Mouse (Mus musculus) hindbrain, embryonic 13.5 days (tissue): ENCODE measurements around the gene Stip1. TPM values are rescaled to one million over a fixed set of nuclear protein-coding genes. Genes with fewer than 3 reads are reported as not detected.

Experiments used
- ATAC-seq: fragments of 200-750 bp; cut with Nextera tagmentation; 2 replicates; pipeline ENCODE4 v1.8.0; 2017; ENCODE audit warnings: moderate TSS enrichment; ENCODE audit not compliant: low FRiP score
- H3K27ac ChIP-seq: fragments of 300-500 bp; sonication (generic); 2 replicates; pipeline ENCODE4 v1.5.1; 2015; ENCODE audit warnings: inconsistent platforms, mild to moderate bottlenecking, moderate library complexity
- H3K27me3 ChIP-seq: fragments of 300-500 bp; sonication (generic); 2 replicates; pipeline ENCODE4 v1.6.1; 2015; ENCODE audit warnings: mild to moderate bottlenecking, inconsistent platforms
- H3K36me3 ChIP-seq: fragments of 300-500 bp; sonication (generic); 2 replicates; pipeline ENCODE4 v1.6.1; 2015; ENCODE audit warnings: mild to moderate bottlenecking, inconsistent platforms
- H3K4me1 ChIP-seq: fragments of 300-500 bp; sonication (generic); replicated peaks from 2 replicates; pipeline ENCODE4 v1.6.1; 2015; ENCODE audit warnings: inconsistent platforms
- H3K4me2 ChIP-seq: fragments of 300-500 bp; sonication (generic); 2 replicates; pipeline ENCODE4 v1.6.1; 2015; ENCODE audit warnings: inconsistent platforms, mild to moderate bottlenecking, moderate library complexity
- H3K4me3 ChIP-seq: fragments of 300-500 bp; sonication (generic); 2 replicates; pipeline ENCODE4 v1.5.1; 2015; ENCODE audit warnings: mild to moderate bottlenecking, inconsistent platforms
- H3K9ac ChIP-seq: fragments of 300-500 bp; sonication (generic); 2 replicates; pipeline ENCODE4 v1.6.1; 2015; ENCODE audit warnings: mild to moderate bottlenecking, inconsistent platforms
- H3K9me3 ChIP-seq: fragments of 300-500 bp; sonication (generic); 2 replicates; pipeline ENCODE4 v1.6.1; 2016; ENCODE audit warnings: inconsistent platforms
- whole genome bisulfite sequencing: fragments of 180-500 bp; shearing (Covaris S2); methylation state at CpG from one replicate; pipeline ENCODE4 v1.1.7; 2015; 5-methylcytosine and 5-hydroxymethylcytosine counted together
- polyA plus RNA-seq: library from polyadenylated mRNA; unstranded; fragments of >200 nt; fragmentation: Nextera tagmentation; extraction: Ambion mirVana; gene quantifications from 2 replicates; pipeline ENCODE4 v1.2.1, GENCODE M21; 2015

The Stip1 gene
- polyA plus RNA-seq, 1 experiment from 2014 or later = 233 TPM

DNA sequence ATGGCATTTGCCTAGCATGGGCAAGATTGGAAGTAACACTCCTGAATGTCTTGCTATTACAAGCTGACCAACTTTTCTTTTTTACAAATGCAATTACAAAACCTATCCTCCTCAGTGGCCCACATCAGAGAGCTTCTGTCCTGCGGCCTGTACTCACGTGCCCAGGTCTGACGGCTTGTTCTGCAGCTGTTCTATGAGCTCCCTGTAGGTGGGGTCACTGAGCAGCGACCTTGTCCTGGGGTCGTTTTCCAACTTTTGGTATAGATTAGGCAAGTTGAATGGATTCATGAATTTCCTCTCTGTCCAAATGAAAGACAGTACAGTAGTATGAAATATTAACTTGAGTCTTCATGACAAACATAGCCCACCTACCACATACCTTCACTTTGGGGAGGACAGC lies 5.8 kb downstream of the Stip1 start:
- Histone ChIP-seq H3K9me3 (no peaks in the 10 kb centered on the region), H3K27me3 (no peaks in the 10 kb centered on the region), H3K4me1 (peaks cover 29% of the 10 kb centered on the region), H3K36me3 (peaks cover 70% of the 10 kb centered on the region), H3K27ac (no peak overlapping the region), H3K4me3 (no peak overlapping the region), H3K9ac (no peak overlapping the region), H3K4me2 (no peak overlapping the region)
- no peak for ATAC-seq
- WGBS = 93% methylated on average over 5 of the region's 5 CpGs

DNA sequence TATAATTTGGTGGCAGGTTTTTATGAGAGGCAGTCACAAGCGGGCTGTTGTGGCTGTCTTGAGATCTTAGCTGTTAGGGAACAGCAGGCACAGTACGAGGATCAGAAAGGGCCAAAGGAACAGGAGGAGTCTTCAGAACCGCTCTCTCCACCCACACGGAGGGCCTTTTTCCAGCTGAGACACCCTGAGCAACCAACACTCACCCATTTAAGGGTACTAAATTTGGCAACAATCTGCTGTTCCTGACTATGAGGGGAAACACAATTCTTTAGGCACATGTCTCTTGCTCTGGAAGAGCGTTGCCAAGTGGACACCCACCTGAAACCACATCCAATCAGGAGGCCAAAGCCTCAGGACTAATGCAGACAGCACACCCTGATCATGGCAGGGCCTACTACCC lies 10.2 kb downstream of the Stip1 start:
- Histone ChIP-seq H3K27ac (no peak overlapping the region), H3K9me3 (no peaks in the 10 kb centered on the region), H3K36me3 (peaks cover 98% of the 10 kb centered on the region), H3K27me3 (no peaks in the 10 kb centered on the region), H3K4me1 (no peaks in the 10 kb centered on the region), H3K9ac (no peak overlapping the region), H3K4me2 (no peak overlapping the region), H3K4me3 (no peak overlapping the region)
- ATAC-seq = no peak
- 98% methylated on average over 5 of the region's 5 CpGs for WGBS

DNA sequence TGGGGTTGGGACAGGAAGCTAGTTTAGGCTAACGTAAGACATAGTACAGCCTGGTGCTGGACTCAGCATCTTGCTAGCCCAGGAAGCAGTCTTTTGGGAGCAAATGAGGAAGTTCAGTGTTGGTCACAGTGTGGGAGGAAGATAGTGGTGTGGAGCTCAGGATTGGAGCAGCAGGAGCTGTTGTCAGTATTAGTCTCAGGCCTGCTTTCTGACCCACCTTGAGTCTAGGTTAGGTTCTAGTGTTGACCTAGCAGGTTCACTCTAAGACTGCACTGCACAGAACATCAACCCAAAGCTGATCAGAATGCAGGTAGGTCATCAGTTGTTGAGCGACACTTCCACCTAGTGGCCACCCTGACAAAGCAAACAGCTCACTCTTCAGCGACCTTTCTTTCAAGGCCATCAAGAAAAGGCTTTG lies 19.5 kb downstream of the Stip1 start:
- Histone ChIP-seq H3K36me3 (peaks cover 86% of the 10 kb centered on the region), H3K9ac (no peak overlapping the region), H3K27ac (no peak overlapping the region; the same call in 1 of the 2 replicates), H3K9me3 (no peaks in the 10 kb centered on the region), H3K4me2 (no peak overlapping the region), H3K4me1 (no peaks in the 10 kb centered on the region), H3K27me3 (no peaks in the 10 kb centered on the region), H3K4me3 (no peak overlapping the region)
- no peak for ATAC-seq
- 54% methylated on average over 3 of the region's 3 CpGs for WGBS

DNA sequence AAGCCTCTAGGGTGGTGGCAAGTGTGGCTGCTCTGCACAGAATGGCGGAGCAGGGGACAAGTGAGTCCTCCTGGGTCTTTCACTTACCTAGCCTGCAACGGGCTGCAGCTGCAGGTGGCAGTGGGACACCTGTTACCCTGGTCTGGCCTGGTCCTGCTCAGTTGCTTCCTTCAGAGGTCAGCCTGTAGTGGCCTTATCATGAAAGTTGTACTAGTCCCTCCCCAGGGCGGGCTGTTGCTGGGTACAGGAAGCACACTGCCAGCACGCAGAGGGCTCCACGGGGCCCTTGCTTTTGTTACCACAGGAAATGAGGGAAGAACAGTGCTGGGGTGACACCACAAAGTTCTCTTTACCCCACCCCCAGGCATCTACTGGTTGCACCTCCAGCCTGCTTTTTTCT lies 20.6 kb downstream of the Stip1 start, which contains the start of gene Fermt3:
Fermt3 (minus strand) TSS at position 279 of the 400 bp plus-strand sequence.
- WGBS = 86% methylated on average over 5 of the region's 5 CpGs
- no peak for ATAC-seq
- H3K27me3 ChIP-seq = no peaks in the 10 kb centered on the region
- peaks cover 82% of the 10 kb centered on the region for H3K36me3 ChIP-seq
- no peak within 1 kb of the TSS for H3K9ac ChIP-seq
- H3K9me3 ChIP-seq = no peaks in the 10 kb centered on the region
- H3K4me1 ChIP-seq = no peaks in the 10 kb centered on the region
- no peak within 1 kb of the TSS for H3K4me3 ChIP-seq
- H3K4me2 ChIP-seq = no peak within 1 kb of the TSS
- no peak within 1 kb of the TSS; the same call in 1 of the 2 replicates for H3K27ac ChIP-seq

- no peak overlapping the region for H3K9ac ChIP-seq
Measured at GRCm38 (mm10) chr19:7018546-7018945, 21.2 kb downstream of the Stip1 start.

GRCm38 (mm10) chr19:7017541-7018457 lies 22.0 kb downstream of the Stip1 start:
- Histone ChIP-seq H3K9ac (no peak overlapping the region), H3K27me3 (no peaks in the 10 kb centered on the region), H3K4me2 (no peak overlapping the region), H3K9me3 (no peaks in the 10 kb centered on the region), H3K27ac (no peak overlapping the region), H3K4me3 (no peak overlapping the region), H3K4me1 (no peaks in the 10 kb centered on the region), H3K36me3 (peaks cover 82% of the 10 kb centered on the region)
- no peak for ATAC-seq
- 84% methylated on average over 12 of the region's 12 CpGs for WGBS

More at GRCm38 (mm10) chr19:7018546-7018945, 21.2 kb downstream of the Stip1 start:
- H3K27me3 ChIP-seq = no peaks in the 10 kb centered on the region
- 93% methylated on average over 11 of the region's 11 CpGs for WGBS
- ATAC-seq = no peak
- no peaks in the 10 kb centered on the region for H3K9me3 ChIP-seq
- no peaks in the 10 kb centered on the region for H3K4me1 ChIP-seq
- no peak overlapping the region for H3K4me3 ChIP-seq
- no peak overlapping the region for H3K27ac ChIP-seq
- H3K4me2 ChIP-seq = no peak overlapping the region
- H3K36me3 ChIP-seq = peaks cover 83% of the 10 kb centered on the region

DNA sequence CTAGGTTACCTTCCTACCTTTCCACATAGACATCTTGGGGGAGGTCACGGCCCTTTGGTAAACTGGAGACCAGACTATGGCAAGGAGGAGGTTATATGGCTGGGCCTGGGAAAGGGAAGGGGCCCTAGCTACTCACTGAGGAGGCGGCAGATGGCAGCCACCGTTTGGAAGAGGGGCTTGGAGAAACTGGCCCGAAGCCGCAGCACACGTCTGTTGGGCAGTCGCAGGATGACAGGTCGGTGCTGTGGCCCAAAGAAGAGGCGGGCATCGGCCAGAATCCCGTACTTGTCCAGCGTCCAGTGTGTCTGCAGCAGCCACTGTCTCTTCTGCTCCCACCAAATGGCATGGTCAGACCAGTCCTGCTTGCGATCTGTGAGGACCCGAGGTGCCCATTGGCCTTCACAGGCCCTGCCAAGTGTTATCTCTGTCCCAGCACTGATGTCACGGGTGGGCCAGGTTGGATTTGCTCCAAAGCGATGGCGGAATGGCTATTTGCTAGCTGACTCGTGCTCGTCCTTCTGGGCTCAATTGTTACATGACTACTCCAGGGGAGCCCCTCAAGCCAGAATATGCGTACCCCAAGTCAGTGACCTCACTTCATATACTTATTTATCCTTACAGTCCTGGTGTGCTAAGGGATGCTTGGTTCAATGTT lies 25.2 kb downstream of the Stip1 start:
- Histone ChIP-seq H3K4me2 (no peak overlapping the region), H3K4me3 (no peak overlapping the region), H3K27me3 (no peaks in the 10 kb centered on the region), H3K36me3 (peaks cover 50% of the 10 kb centered on the region), H3K27ac (no peak overlapping the region), H3K9ac (no peak overlapping the region), H3K4me1 (no peaks in the 10 kb centered on the region), H3K9me3 (no peaks in the 10 kb centered on the region)
- ATAC-seq = no peak
- WGBS = 92% methylated on average over 20 of the region's 20 CpGs

DNA sequence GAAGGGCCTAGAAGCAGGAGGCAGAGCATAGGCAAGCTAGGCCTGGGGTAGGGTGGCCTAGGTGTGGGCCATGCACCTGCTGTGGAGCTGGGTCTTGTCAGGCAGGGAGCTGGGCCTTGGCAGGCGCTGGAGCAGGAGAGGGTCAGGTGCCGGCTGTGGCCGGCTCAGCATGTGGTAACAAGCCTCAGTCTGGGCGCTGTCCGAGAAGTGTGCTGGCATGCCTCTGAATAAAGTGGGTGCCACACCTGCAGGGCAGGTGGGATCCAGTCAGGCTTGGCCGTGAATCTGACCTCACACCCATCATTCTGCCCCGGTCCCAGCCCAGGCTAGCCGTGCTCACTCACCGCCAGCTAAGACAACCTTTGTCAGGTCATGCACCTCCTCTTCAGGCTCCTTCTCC lies 25.8 kb downstream of the Stip1 start:
- H3K27me3 ChIP-seq = no peaks in the 10 kb centered on the region
- H3K9me3 ChIP-seq = no peaks in the 10 kb centered on the region

GRCm38 (mm10) chr19:7012426-7012825 lies 27.3 kb downstream of the Stip1 start:
- no peaks in the 10 kb centered on the region for H3K4me1 ChIP-seq
- 82% methylated on average over 4 of the region's 4 CpGs for WGBS
- ATAC-seq = no peak
- no peak overlapping the region for H3K4me3 ChIP-seq
- H3K9ac ChIP-seq = peak overlapping the region; percentile 4; the same call in 1 of the 2 replicates
- H3K4me2 ChIP-seq = no peak overlapping the region
- H3K36me3 ChIP-seq = peaks cover 29% of the 10 kb centered on the region
- H3K9me3 ChIP-seq = no peaks in the 10 kb centered on the region
- no peaks in the 10 kb centered on the region for H3K27me3 ChIP-seq
- H3K27ac ChIP-seq = no peak overlapping the region

More for the DNA sequence above, 25.8 kb downstream of the Stip1 start:
- no peak overlapping the region for H3K4me2 ChIP-seq
- 92% methylated on average over 9 of the region's 9 CpGs for WGBS
- no peaks in the 10 kb centered on the region for H3K4me1 ChIP-seq
- H3K36me3 ChIP-seq = peaks cover 44% of the 10 kb centered on the region
- no peak overlapping the region for H3K27ac ChIP-seq
- no peak overlapping the region for H3K9ac ChIP-seq
- ATAC-seq = no peak
- H3K4me3 ChIP-seq = no peak overlapping the region

GRCm38 (mm10) chr19:7006892-7007593 lies 32.7 kb downstream of the Stip1 start:
- no peaks in the 10 kb centered on the region for H3K36me3 ChIP-seq
- no peaks in the 10 kb centered on the region for H3K27me3 ChIP-seq
- H3K4me1 ChIP-seq = no peaks in the 10 kb centered on the region
- no peak overlapping the region for H3K9ac ChIP-seq
- no peak for ATAC-seq
- WGBS = 90% methylated on average over 9 of the region's 9 CpGs
- no peak overlapping the region for H3K27ac ChIP-seq
- H3K4me3 ChIP-seq = no peak overlapping the region
- no peak overlapping the region for H3K4me2 ChIP-seq
- no peaks in the 10 kb centered on the region for H3K9me3 ChIP-seq

GRCm38 (mm10) chr19:6999360-7000063 lies 40.3 kb downstream of the Stip1 start:
- no peak overlapping the region for H3K4me2 ChIP-seq
- peaks cover 32% of the 10 kb centered on the region for H3K4me1 ChIP-seq
- H3K27me3 ChIP-seq = no peaks in the 10 kb centered on the region
- peaks cover 26% of the 10 kb centered on the region for H3K36me3 ChIP-seq
- 95% methylated on average over 19 of the region's 19 CpGs for WGBS
- no peak overlapping the region for H3K4me3 ChIP-seq
- no peak for ATAC-seq
- H3K9me3 ChIP-seq = no peaks in the 10 kb centered on the region
- no peak overlapping the region for H3K9ac ChIP-seq
- H3K27ac ChIP-seq = no peak overlapping the region
